In genomic region chr16:30099124-30099523, GRCm38 (mm10) we compare ENCODE assay signal across 24 mouse cellular contexts. TPM values are rescaled to one million over a fixed set of nuclear protein-coding genes. Genes with fewer than 3 reads are reported as not detected.
DNase-seq lines count a peak whose midpoint lies in the region; ATAC-seq and TF ChIP-seq lines count a peak whose summit lies in the region.
"Had no signal": no experiment of that assay in that cellular context is flagged by ENCODE, and none has a peak within 500 bp of the region (broad histone marks: within the 10 kb centered on the region; RNA-seq: fewer than 3 reads in every experiment).

No protein-coding gene starts in this region.

- H3K36me3 ChIP-seq in kidney, embryonic 14.5 days (ENCODE audit: control insufficient read depth, insufficient read depth, low read length), result no peaks in the 10 kb centered on the region
- no peaks in the 10 kb centered on the region for H3K36me3 ChIP-seq in kidney, postnatal 0 days (ENCODE audit: insufficient read depth, low read length)
- no peaks in the 10 kb centered on the region for H3K36me3 ChIP-seq in kidney, adult 2 months (ENCODE audit: control insufficient read depth, insufficient read depth, low read length)
- H3K36me3 ChIP-seq in splenic B cell, adult 2 months (ENCODE audit: control insufficient read depth, insufficient read depth, low read length, poor library complexity, severe bottlenecking), result no peaks in the 10 kb centered on the region
- H3K36me3 ChIP-seq: embryonic facial prominence, embryonic 15.5 days; hindbrain, embryonic 12.5 days; hindbrain, embryonic 15.5 days had no signal

- no peak overlapping the region for H3K4me3 ChIP-seq in kidney, embryonic 14.5 days (ENCODE audit: low read length)
- no peak overlapping the region for H3K4me3 ChIP-seq in kidney, postnatal 0 days (replicated peaks; ENCODE audit: low read depth, low read length)
- H3K4me3 ChIP-seq in kidney, adult 2 months (ENCODE audit: insufficient read depth, low read depth, low read length), result no peak overlapping the region
- H3K4me3 ChIP-seq: embryonic facial prominence, embryonic 15.5 days; gastrocnemius, adult 2 months; hindbrain, embryonic 12.5 days; hindbrain, embryonic 15.5 days had no signal

- H3K27ac ChIP-seq in kidney, embryonic 14.5 days (ENCODE audit: low read depth, low read length), result peak overlapping the region; percentile 43; the same call in 1 of the 2 replicates
- H3K27ac ChIP-seq in kidney, postnatal 0 days, result no peak overlapping the region
- H3K27ac ChIP-seq in kidney, adult 2 months (ENCODE audit: insufficient read depth, low read depth, low read length), result no peak overlapping the region
- H3K27ac ChIP-seq: embryonic facial prominence, embryonic 15.5 days; gastrocnemius, adult 2 months; hindbrain, embryonic 12.5 days; hindbrain, embryonic 15.5 days had no signal

- no peak overlapping the region for H3K4me2 ChIP-seq in kidney, embryonic 14.5 days (replicated peaks; ENCODE audit: low read depth, low read length)
- no peak overlapping the region for H3K4me2 ChIP-seq in kidney, postnatal 0 days (ENCODE audit: low read length)
- H3K4me2 ChIP-seq: embryonic facial prominence, embryonic 15.5 days; heart, embryonic 11.5 days; hindbrain, embryonic 12.5 days; hindbrain, embryonic 15.5 days had no signal

- no peaks in the 10 kb centered on the region for H3K27me3 ChIP-seq in kidney, embryonic 14.5 days (ENCODE audit: control insufficient read depth, insufficient read depth, low read length)
- no peaks in the 10 kb centered on the region for H3K27me3 ChIP-seq in kidney, postnatal 0 days (ENCODE audit: insufficient read depth, low read length)
- H3K27me3 ChIP-seq in kidney, adult 2 months (replicated peaks; ENCODE audit: control insufficient read depth, insufficient read depth, low read length), result no peaks in the 10 kb centered on the region
- no peaks in the 10 kb centered on the region for H3K27me3 ChIP-seq in splenic B cell, adult 2 months (ENCODE audit: control insufficient read depth, insufficient read depth, low read length, poor library complexity, severe bottlenecking)

- TF ChIP-seq CTCF in kidney, postnatal 0 days (IDR thresholded peaks at IDR 0.05; ENCODE audit: low read depth), result no peak
- no peak for TF ChIP-seq CTCF in kidney, adult 2 months (conservative IDR thresholded peaks at IDR 0.05; ENCODE audit: insufficient read depth, insufficient read length, low read depth, low read length)

- TF ChIP-seq POLR2A in kidney, adult 2 months (IDR thresholded peaks at IDR 0.05; ENCODE audit: low read depth, low read length), result no peak

- H3K4me1 ChIP-seq in kidney, embryonic 14.5 days (ENCODE audit: control insufficient read depth, insufficient read depth, low read length), result peaks cover 53% of the 10 kb centered on the region
- peaks cover 18% of the 10 kb centered on the region for H3K4me1 ChIP-seq in kidney, postnatal 0 days (replicated peaks; ENCODE audit: insufficient read depth, low read length)
- no peaks in the 10 kb centered on the region for H3K4me1 ChIP-seq in kidney, adult 2 months (ENCODE audit: control insufficient read depth, insufficient read depth, low read length)

- DNase-seq in kidney, adult 9 months, result no peak
- DNase-seq in kidney, postnatal 0 days (ENCODE audit: low spot score), result peak; percentile 33
- no peak for DNase-seq in kidney, adult 2 months
- peak; percentile 22 for DNase-seq in Muller cell, postnatal 12 days (ENCODE audit: inconsistent ontology term)
- DNase-seq in splenic B cell, adult 2 months (ENCODE audit: low read depth, low spot score), result peak; percentile 14
- no peak for DNase-seq in adrenal gland, postnatal 4 days (ENCODE audit: low spot score in 2 of 2)
- DNase-seq: adrenal gland, adult 2 months; adrenal gland, postnatal 14 days; cerebellum, adult 11-12 months; cerebellum, adult 8-10 months; cerebellum, postnatal 10 days; cerebellum, postnatal 36 days; embryo, embryonic 11 days; forebrain, postnatal 0 days; gastrocnemius, adult 2 months; gastrocnemius, postnatal 14 days; heart, adult 11 months had no signal

- 47% methylated on average over 5 of the region's 5 CpGs for WGBS in kidney, embryonic 14.5 days
- 43% methylated on average over 5 of the region's 5 CpGs for WGBS in kidney, postnatal 0 days
- WGBS in kidney, adult 2 months, result 59% methylated on average over 5 of the region's 5 CpGs

- ATAC-seq in kidney, embryonic 14.5 days (ENCODE audit: low FRiP score, low TSS enrichment), result no peak
- no peak for ATAC-seq in kidney, postnatal 0 days (replicated peaks; ENCODE audit: low FRiP score, low read depth)
- ATAC-seq: CD4-positive, CD25-positive, alpha-beta regulatory T cell, adult 4 months; forebrain, embryonic 14.5 days; forebrain, postnatal 0 days had no signal

- no peaks in the 10 kb centered on the region for H3K9me3 ChIP-seq in kidney, embryonic 14.5 days (ENCODE audit: control insufficient read depth, low read length)
- no peaks in the 10 kb centered on the region for H3K9me3 ChIP-seq in kidney, postnatal 0 days (replicated peaks; ENCODE audit: low read length)
- H3K9me3 ChIP-seq: embryonic facial prominence, embryonic 15.5 days; hindbrain, embryonic 12.5 days; hindbrain, embryonic 15.5 days had no signal

- no peak overlapping the region for H3K9ac ChIP-seq in kidney, embryonic 14.5 days (ENCODE audit: low read depth, low read length)
- H3K9ac ChIP-seq in kidney, postnatal 0 days (ENCODE audit: low read depth, low read length), result no peak overlapping the region
- H3K9ac ChIP-seq: embryonic facial prominence, embryonic 15.5 days; forebrain, postnatal 0 days; hindbrain, embryonic 12.5 days; hindbrain, embryonic 15.5 days had no signal

RNA-seq across cellular contexts. Expression of gene Hes1, which starts 34.9 kb away (rescaled TPM):
- 68.7 and 82.2 TPM in 2 replicates for polyA plus RNA-seq in kidney, embryonic 14.5 days (2014; fragmentation: Nextera tagmentation; extraction: Ambion mirVana)
- 87.1 and 102 TPM in 2 replicates for polyA plus RNA-seq in kidney, postnatal 0 days (2015; fragmentation: Nextera tagmentation; extraction: Ambion mirVana)
- polyA plus RNA-seq in kidney, adult 2 months (2012; rRNA removed), result 54.4 and 78.8 TPM in 2 replicates
- total RNA-seq in adrenal gland, postnatal 4 days (2021), result 10 to 100 TPM; 31.4 to 39.1 TPM

Comparison
In these comparisons a context has a peak if more than half of its experiments do, and no peak if none do; other contexts are left out.
1. DNase-seq: peak in kidney, postnatal 0 days (single experiment), Muller cell, postnatal 12 days (single experiment) and splenic B cell, adult 2 months (single experiment); none in kidney, adult 9 months (single experiment), kidney, adult 2 months (single experiment) and adrenal gland, postnatal 4 days (0 of 2).